Mouse (Mus musculus) adrenal gland, adult (tissue): ENCODE results near the gene Map4k2.

Source experiments
- DNase-seq, 2 experiments: peaks; one replicate each; pipeline ENCODE4 v3.0.0; 2022 to 2023; ENCODE audit warnings: low spot score in 1 of 2; ENCODE audit not compliant: inconsistent age in 2 of 2

The Map4k2 gene

DNA sequence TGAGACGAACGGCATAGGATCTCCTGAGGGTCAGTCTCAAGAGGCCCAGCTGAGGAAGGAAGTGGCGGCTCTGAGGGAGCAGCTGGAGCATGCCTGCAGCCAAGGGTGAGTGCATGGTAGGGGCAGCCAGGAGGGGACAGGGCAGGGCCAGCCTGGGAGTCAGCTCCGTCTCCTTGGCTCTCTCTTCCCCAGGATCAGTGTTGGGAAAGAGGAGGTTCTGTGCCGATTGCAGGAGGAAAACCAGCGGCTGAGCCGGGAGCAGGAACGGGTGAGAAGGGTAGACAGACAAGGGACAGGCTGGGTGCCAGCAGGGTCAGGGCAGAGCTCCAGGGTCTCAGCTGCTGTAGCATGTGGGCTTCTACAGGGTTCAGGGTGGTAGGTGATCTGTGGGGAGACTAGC is 26.4 kb upstream of the Map4k2 start:
- DNase-seq, result no peak

DNA sequence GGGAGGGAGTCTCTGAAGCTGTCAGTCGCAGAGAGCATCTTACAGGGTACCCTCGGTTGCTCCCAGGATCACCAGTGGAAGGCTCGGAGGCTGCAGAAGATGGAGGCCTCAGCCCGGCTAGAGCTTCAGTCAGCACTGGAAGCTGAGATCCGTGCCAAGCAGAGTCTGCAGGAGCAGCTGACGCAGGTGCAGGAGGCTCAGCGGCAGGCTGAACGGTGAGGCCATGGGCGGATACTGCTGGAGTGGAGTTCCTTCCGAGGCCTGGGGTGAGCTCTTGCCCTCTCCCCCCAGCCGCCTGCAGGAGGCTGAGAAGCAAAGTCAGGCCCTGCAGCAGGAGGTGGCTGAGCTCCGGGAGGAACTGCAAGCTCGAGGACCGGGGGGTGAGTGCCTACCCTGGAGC is 25.4 kb upstream of the Map4k2 start:
- no peak for DNase-seq

DNA sequence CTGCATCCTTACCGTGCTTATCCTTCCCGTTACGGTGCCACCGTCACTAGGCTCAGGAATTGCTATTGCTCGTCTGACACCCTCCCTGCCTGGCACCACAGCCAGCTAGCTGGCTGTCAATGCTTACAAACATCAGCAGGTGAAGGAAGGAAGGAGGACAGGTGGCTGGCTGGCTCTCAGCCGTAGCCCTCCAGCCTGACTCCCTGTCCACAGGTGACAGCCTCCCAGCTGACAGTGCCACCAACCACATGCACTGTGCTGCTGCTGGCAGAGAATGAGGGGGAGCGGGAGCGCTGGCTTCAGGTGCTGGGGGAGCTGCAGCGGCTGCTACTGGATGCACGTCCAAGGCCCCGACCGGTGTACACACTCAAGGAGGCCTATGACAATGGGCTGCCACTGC is 22.8 kb upstream of the Map4k2 start:
- no peak for DNase-seq

DNA sequence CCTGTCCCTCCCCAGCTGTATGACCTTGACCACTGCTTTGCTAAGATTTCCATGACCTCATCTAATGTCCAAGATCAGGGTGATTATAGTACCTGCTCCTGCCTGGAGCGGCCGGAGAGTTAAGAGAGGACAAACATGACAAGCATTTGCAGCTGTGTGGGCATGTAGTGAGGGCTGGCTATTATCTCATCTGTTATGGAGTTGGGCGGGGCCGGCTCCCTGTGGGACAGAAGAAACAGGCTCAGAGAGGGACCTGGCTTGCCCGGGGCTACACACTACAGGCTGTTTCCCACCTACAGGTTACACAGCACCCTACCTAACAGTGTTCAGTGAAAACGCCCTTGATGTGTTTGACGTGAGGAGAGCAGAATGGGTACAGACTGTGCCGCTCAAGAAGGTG is 19.6 kb upstream of the Map4k2 start:
- DNase-seq, result peak; percentile 63 to 78

DNA sequence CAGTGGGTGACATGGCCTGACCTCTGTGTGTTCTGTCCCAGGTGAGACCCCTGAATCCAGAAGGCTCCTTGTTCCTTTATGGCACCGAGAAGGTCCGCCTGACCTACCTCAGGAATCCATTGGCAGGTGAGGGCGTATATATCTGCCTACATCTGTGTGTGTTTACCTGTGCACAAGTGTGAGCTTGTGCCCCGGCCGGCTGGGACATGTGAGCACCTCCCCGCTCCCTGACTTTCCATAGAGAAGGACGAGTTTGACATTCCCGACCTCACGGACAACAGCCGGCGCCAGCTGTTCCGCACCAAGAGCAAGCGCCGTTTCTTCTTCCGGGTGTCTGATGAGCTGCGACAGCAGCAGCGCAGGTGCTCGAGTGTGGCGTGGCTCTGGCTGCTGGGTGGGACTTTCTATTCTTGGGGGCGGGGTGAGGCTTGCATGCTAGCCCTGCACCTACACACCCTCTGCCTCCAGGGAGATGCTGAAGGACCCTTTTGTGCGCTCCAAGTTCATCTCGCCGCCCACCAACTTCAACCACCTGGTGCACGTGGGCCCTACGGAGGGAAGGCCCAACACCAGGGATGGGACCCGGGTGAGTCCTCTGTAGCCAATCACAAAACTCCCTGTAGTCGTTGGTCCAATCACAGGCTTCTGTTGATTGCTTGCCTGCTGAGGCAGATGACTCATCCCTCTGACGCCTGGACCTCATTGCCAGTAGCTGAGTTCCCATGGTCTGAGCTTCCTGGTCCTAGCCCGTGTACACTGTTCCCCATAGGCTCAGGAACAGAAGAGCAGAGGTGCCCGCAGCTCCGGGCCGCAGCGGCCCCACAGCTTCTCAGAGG is 18.9 kb upstream of the Map4k2 start:
- peak; percentile 72 to 82 for DNase-seq

DNA sequence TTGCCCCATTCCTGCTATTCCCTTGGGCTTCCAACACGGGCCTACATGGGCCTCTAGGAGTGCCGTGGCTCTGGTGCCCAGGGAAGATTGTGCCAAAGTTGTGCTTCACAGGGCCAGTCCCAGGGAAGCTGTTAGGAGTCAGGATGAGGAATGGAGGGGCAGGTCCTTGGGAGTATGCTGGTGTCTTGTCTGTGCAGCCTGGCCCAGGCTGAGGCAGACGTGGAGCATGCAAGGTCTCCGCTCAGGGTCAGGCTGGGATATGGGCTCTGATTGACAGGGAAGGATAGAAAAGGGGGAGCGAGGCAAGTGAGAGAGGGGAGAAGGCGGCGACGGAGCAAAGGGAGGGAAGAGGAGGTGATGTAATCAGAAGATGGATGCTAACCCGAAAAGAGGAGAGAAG is 16.2 kb upstream of the Map4k2 start:
- peak; percentile 45 to 80 for DNase-seq

DNA sequence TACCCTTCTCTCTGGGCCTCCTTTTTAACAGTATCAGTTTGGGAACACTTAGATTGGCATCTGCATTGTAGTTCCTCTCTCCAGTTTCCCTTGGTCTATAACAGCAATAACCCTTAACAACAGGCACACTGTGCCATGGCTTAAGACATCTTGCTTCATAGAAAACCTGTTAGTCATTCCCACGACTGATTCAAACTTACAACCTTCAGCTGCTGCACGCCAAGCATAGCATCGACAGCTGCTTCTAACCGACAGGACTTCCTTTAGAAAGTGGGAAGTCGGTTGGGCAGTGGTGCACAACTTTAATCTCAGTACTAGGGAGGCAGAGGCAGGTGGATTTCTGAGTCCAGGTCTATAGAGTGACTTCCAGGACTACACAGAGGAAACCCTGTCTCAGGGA is 9.8 kb upstream of the Map4k2 start:
- peak in 1 of 2 experiments; percentile 37 for DNase-seq

DNA sequence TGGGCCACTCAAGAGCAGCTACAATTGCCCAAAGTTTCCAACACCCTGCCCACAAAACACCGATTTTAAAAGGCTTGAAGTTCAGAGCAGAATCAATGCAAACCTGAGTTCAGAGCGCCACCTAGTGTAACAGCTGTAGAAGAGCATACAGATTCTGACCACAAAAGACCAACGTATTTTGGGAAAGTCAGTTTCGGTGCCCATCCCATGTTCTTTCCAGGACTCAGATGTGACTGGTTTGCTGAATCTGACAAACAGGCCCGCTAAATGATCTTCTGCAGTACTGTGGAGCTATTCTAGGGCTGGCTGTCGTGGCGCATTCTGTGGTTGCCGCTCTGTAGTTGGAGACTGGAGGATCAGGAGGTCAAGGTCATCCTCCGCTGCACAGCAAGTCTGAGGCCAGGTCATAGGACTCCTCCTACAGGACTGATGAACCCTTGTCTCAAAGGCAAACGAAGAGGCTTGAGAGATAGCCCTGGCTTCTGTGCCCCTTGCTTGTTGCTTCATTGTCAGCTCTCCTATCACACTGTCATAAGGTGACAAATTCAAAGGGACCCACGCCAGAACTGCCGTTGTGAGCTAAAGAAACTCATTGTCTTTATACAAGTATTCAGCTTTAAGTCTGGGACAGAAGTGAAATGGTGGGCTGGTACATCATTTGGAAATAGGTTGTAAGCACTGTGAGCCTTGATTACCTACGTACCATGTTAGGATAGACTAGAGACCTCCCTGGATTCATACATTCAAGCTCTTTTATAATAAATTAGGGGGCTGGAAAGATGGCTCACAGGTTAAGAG is 9.0 kb upstream of the Map4k2 start:
- DNase-seq, result peak; percentile 75 to 92

DNA sequence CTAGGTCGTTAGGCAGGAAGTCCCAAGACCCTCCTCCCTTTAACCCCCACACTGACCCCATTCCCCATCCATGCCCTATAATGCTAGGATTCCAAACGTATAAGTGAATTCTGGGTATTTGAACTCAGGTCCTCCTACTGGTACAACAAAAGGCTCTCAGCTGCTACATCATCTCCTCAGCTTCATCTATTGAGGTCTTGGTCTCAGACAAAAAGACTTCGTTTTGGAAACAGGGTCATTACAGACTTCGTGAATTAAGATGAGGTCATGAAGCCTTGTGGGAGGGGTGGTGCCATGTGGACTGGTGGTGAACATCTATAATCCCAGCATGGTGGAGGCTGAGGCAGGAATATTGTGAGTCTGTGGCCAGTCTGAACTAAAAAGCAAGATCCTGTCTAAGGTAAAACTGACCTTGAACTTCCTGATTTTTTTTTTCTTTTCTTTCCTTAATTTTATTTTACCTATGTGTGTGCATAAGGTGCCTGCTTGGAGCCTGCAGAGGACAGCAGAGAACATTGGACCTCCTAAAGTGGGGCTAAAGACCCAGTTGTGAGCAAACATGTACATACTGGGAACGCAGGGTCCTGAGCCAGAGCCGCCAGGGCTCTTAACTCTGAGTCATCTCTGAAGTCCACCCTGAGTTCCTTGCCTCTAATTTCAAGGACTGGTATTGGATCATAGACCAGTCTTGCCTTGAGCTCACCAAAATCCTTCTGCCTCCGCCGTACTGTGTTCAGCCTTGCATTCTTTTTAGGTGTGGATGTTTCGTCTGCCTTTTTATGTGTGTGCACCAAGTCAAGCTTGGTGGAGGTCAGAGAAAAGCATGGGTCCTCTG is 7.0 kb upstream of the Map4k2 start:
- DNase-seq, result peak; percentile 63 to 68

DNA sequence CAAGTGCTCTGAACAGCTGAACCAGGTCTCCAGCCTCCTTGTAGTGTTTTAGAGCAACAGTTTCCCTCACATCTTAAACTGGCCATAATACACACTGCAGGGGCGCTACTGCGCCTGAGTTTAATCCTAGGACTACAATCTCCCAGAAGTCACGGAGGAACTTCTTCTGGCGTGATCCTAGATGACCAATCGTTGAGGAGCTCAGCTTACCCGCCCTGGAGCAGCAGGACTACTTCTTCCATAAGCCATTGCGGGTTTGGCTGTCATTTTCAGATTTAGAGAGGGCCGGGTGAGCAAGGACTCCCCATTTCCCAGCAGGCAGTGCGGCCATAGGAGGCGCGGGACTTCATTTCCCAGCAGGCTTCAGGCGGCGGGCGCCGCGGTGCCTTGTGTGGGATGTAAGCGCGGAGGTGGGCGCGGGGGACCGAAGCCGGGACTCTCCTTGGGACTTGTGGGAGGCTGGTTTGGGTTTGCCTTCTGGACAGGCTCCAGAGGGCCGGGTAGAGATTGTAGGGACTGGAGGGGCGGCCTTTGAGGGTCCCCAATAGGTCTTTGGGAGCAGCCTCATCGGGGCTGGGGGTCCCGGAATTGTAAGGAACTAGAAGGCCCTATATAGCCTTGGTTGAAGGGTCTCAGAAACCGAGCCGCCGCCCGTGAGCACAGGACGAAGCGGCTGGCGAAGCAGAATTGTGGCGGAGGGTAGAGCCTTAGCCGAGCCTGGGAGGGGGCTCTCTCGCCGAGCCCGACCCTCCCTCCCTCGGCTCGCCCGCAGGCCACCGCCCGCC is 6.1 kb upstream of the Map4k2 start, which contains the start of gene Men1:
Men1 (plus strand) TSS at position 307 of the 785 bp plus-strand sequence.
- DNase-seq, result peak; percentile 95 to 97

DNA sequence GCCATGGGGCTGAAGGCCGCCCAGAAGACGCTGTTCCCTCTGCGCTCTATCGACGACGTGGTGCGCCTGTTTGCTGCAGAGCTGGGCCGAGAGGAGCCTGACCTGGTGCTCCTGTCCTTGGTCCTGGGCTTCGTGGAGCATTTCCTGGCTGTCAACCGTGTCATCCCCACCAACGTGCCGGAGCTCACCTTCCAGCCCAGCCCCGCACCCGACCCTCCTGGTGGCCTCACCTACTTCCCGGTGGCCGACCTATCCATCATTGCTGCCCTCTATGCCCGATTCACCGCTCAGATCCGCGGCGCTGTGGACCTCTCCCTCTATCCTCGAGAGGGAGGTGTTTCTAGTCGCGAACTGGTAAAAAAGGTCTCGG is 5.5 kb upstream of the Map4k2 start:
- DNase-seq, result peak; percentile 62 to 81

DNA sequence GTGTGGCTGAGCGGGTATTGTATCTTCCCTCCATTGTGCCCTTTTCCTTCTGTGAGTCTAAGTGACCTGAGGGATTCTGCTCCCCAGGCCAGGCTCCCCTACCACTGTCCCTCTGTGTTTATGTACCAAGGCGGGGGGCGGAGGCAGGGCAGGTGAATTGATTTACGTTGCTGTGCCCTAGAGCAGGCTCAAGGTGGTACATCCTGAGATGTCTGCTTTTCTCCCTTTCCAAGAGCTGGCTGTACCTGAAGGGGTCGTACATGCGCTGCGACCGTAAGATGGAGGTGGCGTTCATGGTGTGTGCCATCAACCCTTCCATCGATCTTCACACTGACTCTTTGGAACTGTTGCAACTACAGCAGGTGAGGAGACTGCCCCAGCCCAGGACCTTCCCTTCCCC is 4.0 kb upstream of the Map4k2 start:
- DNase-seq, result peak in 1 of 2 experiments; percentile 41

DNA sequence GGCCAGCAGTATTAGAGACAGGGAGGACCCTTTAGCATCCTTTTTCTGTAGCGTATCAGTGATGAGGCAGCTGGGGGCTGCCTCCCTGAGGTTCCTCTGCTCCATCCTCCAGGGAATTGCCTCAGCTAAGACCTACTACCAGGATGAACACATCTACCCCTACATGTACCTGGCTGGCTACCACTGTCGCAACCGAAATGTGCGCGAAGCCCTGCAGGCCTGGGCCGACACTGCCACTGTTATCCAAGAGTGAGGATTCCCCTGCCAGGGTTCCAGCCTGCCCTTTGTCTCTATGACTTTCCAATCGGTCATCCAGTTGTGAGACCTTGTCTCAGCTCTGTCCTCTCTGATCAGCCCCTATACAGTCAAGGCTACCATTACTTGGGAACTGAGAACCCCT is 2.8 kb upstream of the Map4k2 start:
- peak in 1 of 2 experiments; percentile 22 for DNase-seq

DNA sequence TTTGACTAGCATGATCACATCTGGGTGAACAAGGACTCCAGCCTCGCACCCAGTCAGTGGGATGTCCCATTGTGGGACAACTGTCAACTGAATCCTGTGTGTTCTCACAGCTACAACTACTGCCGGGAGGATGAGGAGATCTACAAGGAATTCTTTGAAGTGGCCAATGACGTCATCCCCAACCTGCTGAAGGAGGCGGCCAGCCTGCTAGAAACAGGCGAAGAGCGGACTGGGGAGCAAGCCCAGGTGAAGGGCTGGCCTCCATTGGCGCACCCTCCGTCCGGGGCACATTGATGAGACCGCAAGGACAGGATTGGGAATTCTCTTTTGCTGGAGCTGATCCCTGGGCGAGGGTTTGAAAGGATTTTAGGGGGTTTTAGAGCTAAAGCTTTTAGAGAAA is 2.2 kb upstream of the Map4k2 start:
- peak in 1 of 2 experiments; percentile 28 for DNase-seq

DNA sequence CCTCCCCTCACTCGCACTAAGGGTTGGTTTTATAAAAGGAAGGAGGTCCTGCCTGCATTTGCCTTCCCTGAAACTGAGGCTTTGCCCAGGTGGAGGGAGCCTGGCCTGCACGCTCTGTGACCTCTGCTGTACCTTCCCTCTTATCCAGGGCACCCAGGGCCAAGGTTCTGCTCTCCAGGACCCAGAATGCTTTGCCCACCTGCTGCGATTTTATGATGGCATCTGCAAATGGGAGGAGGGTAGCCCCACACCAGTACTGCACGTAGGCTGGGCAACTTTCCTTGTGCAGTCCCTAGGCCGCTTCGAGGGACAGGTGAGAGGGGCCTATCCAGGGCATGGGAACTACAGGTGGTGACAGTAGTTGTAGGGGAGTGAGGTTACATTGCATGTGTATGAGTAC is 1.7 kb upstream of the Map4k2 start:
- peak in 1 of 2 experiments; percentile 30 for DNase-seq

DNA sequence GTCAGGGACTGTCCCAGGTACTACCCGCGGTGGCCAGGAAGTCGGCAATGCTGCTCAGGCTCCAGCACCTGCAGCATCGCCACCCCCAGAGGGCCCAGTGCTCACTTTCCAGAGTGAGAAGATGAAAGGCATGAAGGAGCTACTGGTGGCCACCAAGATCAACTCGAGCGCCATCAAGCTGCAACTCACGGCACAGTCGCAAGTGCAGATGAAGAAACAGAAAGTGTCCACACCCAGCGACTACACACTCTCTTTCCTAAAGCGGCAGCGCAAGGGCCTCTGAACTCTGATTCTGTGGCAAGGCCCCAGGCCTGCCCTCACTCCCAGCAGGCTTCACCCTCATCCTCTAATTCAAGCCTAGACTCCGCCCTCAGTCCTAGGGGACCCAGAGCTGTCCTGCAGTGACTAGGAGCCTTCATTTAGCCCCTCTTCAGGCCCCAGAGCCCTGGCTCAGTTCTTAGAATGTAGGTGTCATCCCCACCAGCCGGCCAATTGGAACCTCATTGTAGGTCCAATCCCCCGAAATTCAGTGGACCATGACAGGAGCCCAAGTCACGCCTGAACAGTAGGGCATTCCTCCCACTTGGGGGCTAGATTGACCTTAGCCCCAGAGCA is 938 bp upstream of the Map4k2 start:
- DNase-seq, result peak; percentile 51 to 71

DNA sequence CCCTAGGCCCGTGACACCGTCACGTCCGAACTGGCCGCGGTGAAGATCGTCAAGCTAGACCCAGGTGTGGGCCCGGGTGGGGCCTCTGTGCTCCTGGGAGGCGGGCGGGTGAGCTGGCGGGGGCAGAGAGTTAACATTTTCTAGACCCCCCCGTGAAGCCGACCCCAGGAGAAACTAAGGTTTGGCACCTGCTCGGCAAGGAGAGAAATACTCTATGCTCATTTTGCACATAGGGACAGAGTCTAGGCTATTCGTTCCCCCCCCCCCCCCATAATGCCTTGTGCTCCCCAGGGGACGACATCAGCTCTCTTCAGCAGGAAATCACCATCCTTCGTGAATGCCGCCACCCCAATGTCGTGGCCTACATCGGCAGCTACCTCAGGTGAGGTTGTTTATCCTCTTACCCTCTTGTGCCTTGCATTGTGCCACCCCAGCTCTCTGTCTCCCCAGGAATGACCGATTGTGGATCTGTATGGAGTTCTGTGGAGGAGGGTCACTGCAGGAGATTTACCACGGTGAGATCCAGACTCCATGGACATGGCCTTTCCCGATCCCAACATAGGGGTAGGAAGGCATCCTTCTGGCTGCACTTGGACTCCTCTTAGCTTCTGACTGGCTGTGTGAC is 630 bp downstream of the Map4k2 start:
- peak; percentile 38 to 65 for DNase-seq

DNA sequence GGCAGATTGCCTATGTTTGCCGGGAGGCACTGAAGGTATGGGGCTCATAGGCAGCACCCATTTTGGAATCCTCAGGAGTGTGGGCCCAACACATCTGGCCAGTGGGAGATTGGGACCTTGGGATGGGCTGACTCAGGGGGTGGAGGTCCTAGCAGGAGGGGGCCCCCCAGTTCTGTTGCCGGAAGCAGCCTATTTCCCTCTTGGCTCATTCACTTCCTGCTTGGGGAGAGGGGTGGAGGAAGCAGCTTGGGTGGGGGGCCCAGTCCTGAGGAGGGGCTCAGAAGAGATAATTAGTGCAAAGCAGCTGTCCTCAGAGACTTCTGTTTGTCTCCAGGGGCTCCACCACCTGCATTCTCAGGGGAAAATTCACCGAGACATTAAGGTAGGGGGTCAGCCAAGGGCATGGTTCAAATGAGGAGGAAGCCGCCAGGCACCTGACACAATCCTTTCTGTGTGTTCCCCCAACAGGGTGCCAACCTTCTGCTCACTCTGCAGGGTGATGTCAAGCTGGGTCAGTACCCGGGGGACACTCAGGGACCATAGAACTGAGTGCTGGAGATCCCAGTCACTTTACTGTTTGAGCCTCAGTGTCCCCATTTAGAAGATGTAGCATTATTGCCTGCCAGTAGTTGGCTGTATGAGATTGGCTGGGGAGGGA is 1.5 kb downstream of the Map4k2 start:
- peak; percentile 29 to 63 for DNase-seq
